In the genomic region with DNA sequence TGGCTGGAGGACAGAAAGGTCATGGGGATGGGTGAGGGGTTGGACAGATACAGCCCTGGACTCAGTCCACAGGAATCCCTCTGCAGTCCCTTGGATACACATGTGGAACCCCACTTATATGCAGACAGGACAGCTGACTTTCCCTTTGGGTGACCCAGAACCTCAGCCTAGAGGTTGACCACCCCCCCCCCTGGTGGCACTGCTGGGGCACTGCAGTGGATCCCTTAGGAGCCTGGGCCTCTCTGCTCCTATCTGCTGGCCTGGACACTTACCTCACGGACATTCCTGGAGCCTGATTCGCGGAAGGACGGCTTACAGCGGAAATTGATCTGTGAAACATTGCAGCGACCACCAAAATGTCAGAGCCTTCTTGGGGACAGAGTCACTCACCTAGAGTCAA, we compare ENCODE assay signal across 11 mouse cellular contexts. TPM values are rescaled to one million over a fixed set of nuclear protein-coding genes. Genes with fewer than 3 reads are reported as not detected.
DNase-seq lines count a peak whose midpoint lies in the region; ATAC-seq and TF ChIP-seq lines count a peak whose summit lies in the region.
"Had no signal": no experiment of that assay in that cellular context is flagged by ENCODE, and none has a peak within 500 bp of the region (broad histone marks: within the 10 kb centered on the region; RNA-seq: fewer than 3 reads in every experiment).

No protein-coding gene starts in this region.

- H3K4me1 ChIP-seq in intestine, postnatal 0 days (replicated peaks; ENCODE audit: control insufficient read depth, insufficient read depth, low read length): peaks cover 1% of the 10 kb centered on the region
- H3K4me1 ChIP-seq in intestine, embryonic 15.5 days (replicated peaks): peaks cover 24% of the 10 kb centered on the region
- H3K4me1 ChIP-seq in thymus, adult 2 months (replicated peaks; ENCODE audit: control insufficient read depth, insufficient read depth, low read length): peaks cover 30% of the 10 kb centered on the region
- H3K4me1 ChIP-seq in stomach, postnatal 0 days (replicated peaks; ENCODE audit: control insufficient read depth, insufficient read depth): no peaks in the 10 kb centered on the region

- DNase-seq in CD4-positive, CD25-positive, alpha-beta regulatory T cell, adult 2 months (ENCODE audit: low read depth, low spot score): peak; percentile 46
- DNase-seq in thymus, adult 2 months: no peak
- no peak for DNase-seq in thymus, postnatal 14 days
- peak; percentile 45 for DNase-seq in stomach, postnatal 0 days (ENCODE audit: low spot score)
- DNase-seq in embryo, embryonic 11 days: no peak
- DNase-seq: right cerebral cortex, postnatal 4 days had no signal

- peaks cover 74% of the 10 kb centered on the region for H3K36me3 ChIP-seq in intestine, postnatal 0 days (ENCODE audit: control insufficient read depth, insufficient read depth)
- H3K36me3 ChIP-seq in intestine, embryonic 15.5 days: peaks cover 38% of the 10 kb centered on the region
- peaks cover 61% of the 10 kb centered on the region for H3K36me3 ChIP-seq in thymus, adult 2 months (ENCODE audit: control insufficient read depth, insufficient read depth, low read length)
- peaks cover 12% of the 10 kb centered on the region; the same call in 1 of the 2 replicates for H3K36me3 ChIP-seq in stomach, postnatal 0 days (ENCODE audit: control insufficient read depth, insufficient read depth, low read length)

- no peaks in the 10 kb centered on the region for H3K9me3 ChIP-seq in intestine, postnatal 0 days (ENCODE audit: control insufficient read depth)
- no peaks in the 10 kb centered on the region for H3K9me3 ChIP-seq in intestine, embryonic 15.5 days
- H3K9me3 ChIP-seq in stomach, postnatal 0 days (ENCODE audit: control insufficient read depth, low read length): no peaks in the 10 kb centered on the region
- H3K9me3 ChIP-seq: hindbrain, embryonic 15.5 days; neural tube, embryonic 12.5 days had no signal

- no peak for TF ChIP-seq EP300 in stomach, postnatal 0 days (optimal IDR thresholded peaks at IDR 0.05)

- no peak for ATAC-seq in CD4-positive, CD25-positive, alpha-beta regulatory T cell, adult 4 months
- no peak for ATAC-seq in intestine, postnatal 0 days
- ATAC-seq in intestine, embryonic 15.5 days: no peak
- no peak for ATAC-seq in stomach, postnatal 0 days (ENCODE audit: low FRiP score, low TSS enrichment)

- WGBS in intestine, postnatal 0 days: 55% methylated on average over 6 of the region's 6 CpGs
- 70% methylated on average over 6 of the region's 6 CpGs for WGBS in intestine, embryonic 15.5 days
- 97% methylated on average over 6 of the region's 6 CpGs for WGBS in thymus, adult 2 months
- WGBS in stomach, postnatal 0 days: 74% methylated on average over 6 of the region's 6 CpGs

- no peak for TF ChIP-seq POLR2A in thymus, adult 2 months (IDR thresholded peaks at IDR 0.05; ENCODE audit: control insufficient read depth, extremely low read depth, insufficient read depth, low read length, poor library complexity)

- no peak overlapping the region for H3K9ac ChIP-seq in intestine, postnatal 0 days (ENCODE audit: low read depth, low read length)
- no peak overlapping the region for H3K9ac ChIP-seq in intestine, embryonic 15.5 days
- H3K9ac ChIP-seq in stomach, postnatal 0 days (ENCODE audit: low read length): no peak overlapping the region
- H3K9ac ChIP-seq: hindbrain, embryonic 15.5 days; neural tube, embryonic 12.5 days had no signal

- H3K4me3 ChIP-seq in intestine, postnatal 0 days (ENCODE audit: low read depth, low read length): no peak overlapping the region
- no peak overlapping the region for H3K4me3 ChIP-seq in intestine, embryonic 15.5 days (replicated peaks)
- no peak overlapping the region for H3K4me3 ChIP-seq in thymus, adult 2 months (ENCODE audit: control insufficient read depth, insufficient read depth, low read length)
- no peak overlapping the region for H3K4me3 ChIP-seq in stomach, postnatal 0 days (ENCODE audit: low read depth, low read length)
- H3K4me3 ChIP-seq: hindbrain, embryonic 15.5 days; neural tube, embryonic 12.5 days had no signal

- no peak overlapping the region for H3K4me2 ChIP-seq in intestine, postnatal 0 days (replicated peaks; ENCODE audit: low read depth)
- H3K4me2 ChIP-seq in intestine, embryonic 15.5 days (replicated peaks): no peak overlapping the region
- H3K4me2 ChIP-seq in stomach, postnatal 0 days (replicated peaks; ENCODE audit: low read depth): no peak overlapping the region
- H3K4me2 ChIP-seq: hindbrain, embryonic 15.5 days; neural tube, embryonic 12.5 days had no signal

- H3K27ac ChIP-seq in intestine, postnatal 0 days (ENCODE audit: low read depth, low read length): no peak overlapping the region
- H3K27ac ChIP-seq in intestine, embryonic 15.5 days: no peak overlapping the region
- no peak overlapping the region for H3K27ac ChIP-seq in thymus, adult 2 months (ENCODE audit: control insufficient read depth, insufficient read depth, low read length)
- H3K27ac ChIP-seq in stomach, postnatal 0 days (replicated peaks): no peak overlapping the region
- H3K27ac ChIP-seq: hindbrain, embryonic 15.5 days; neural tube, embryonic 12.5 days had no signal

- peak; percentile 71 for TF ChIP-seq CTCF in intestine, postnatal 0 days (IDR thresholded peaks at IDR 0.05; ENCODE audit: low read depth)
- peak; percentile 75; the same call in 1 of the 2 replicates for TF ChIP-seq CTCF in thymus, adult 2 months (IDR thresholded peaks at IDR 0.05; ENCODE audit: borderline replicate concordance, control insufficient read depth, extremely low read depth, insufficient read depth, low read length, poor library complexity)
- peak; percentile 68 for TF ChIP-seq CTCF in stomach, postnatal 0 days (IDR thresholded peaks at IDR 0.05; ENCODE audit: low read depth)

- H3K27me3 ChIP-seq in intestine, postnatal 0 days (replicated peaks; ENCODE audit: control insufficient read depth, insufficient read depth, low read length): no peaks in the 10 kb centered on the region
- no peaks in the 10 kb centered on the region for H3K27me3 ChIP-seq in intestine, embryonic 15.5 days (replicated peaks)
- H3K27me3 ChIP-seq in thymus, adult 2 months (ENCODE audit: control insufficient read depth, insufficient read depth, low read length): no peaks in the 10 kb centered on the region
- H3K27me3 ChIP-seq in stomach, postnatal 0 days (ENCODE audit: control insufficient read depth, insufficient read depth, low read length): no peaks in the 10 kb centered on the region
- H3K27me3 ChIP-seq: hindbrain, embryonic 15.5 days; neural tube, embryonic 12.5 days had no signal

RNA-seq across cellular contexts. Expression of gene Gm9821, which starts 3.1 kb away (rescaled TPM):
- under 1 TPM; 0.82 to 0.86 TPM for polyA plus RNA-seq in CD4-positive, CD25-positive, alpha-beta regulatory T cell, adult 4 months (2017; shearing (Covaris generic))
- 0.21 and 0.30 TPM in 2 replicates for polyA plus RNA-seq in intestine, postnatal 0 days (2015; fragmentation: Nextera tagmentation; extraction: Ambion mirVana)
- 0.44 and 0.73 TPM in 2 replicates for polyA plus RNA-seq in intestine, embryonic 15.5 days (2015; fragmentation: Nextera tagmentation; extraction: Ambion mirVana)
- 0.08 TPM in 1 of 2 replicates, not detected in the other for polyA plus RNA-seq in thymus, adult 2 months (2012; rRNA removed)
- 0.13 and 0.15 TPM in 2 replicates for polyA plus RNA-seq in stomach, postnatal 0 days (2015; fragmentation: Nextera tagmentation; extraction: Ambion mirVana)

RNA-seq across cellular contexts. Expression of gene Mdk, which starts 10.3 kb away (rescaled TPM):
- 1 to 10 TPM; 1.9 to 3.1 TPM for polyA plus RNA-seq in CD4-positive, CD25-positive, alpha-beta regulatory T cell, adult 4 months (2017; shearing (Covaris generic))
- polyA plus RNA-seq in intestine, postnatal 0 days (2015; fragmentation: Nextera tagmentation; extraction: Ambion mirVana): 119 and 128 TPM in 2 replicates
- polyA plus RNA-seq in intestine, embryonic 15.5 days (2015; fragmentation: Nextera tagmentation; extraction: Ambion mirVana): 534 and 652 TPM in 2 replicates
- 12.0 and 17.7 TPM in 2 replicates for polyA plus RNA-seq in thymus, adult 2 months (2012; rRNA removed)
- polyA plus RNA-seq in stomach, postnatal 0 days (2015; fragmentation: Nextera tagmentation; extraction: Ambion mirVana): 157 and 170 TPM in 2 replicates

RNA-seq across cellular contexts. Expression of gene Chrm4, which starts 15.3 kb away (rescaled TPM):
- under 1 TPM in 1 of 2 experiments, not detected in 1; 0.30 TPM for polyA plus RNA-seq in CD4-positive, CD25-positive, alpha-beta regulatory T cell, adult 4 months (2017; shearing (Covaris generic))
- polyA plus RNA-seq in intestine, postnatal 0 days (2015; fragmentation: Nextera tagmentation; extraction: Ambion mirVana): 0.24 and 0.26 TPM in 2 replicates
- 0.23 and 0.25 TPM in 2 replicates for polyA plus RNA-seq in intestine, embryonic 15.5 days (2015; fragmentation: Nextera tagmentation; extraction: Ambion mirVana)
- polyA plus RNA-seq in thymus, adult 2 months (2012; rRNA removed): 0.80 and 0.87 TPM in 2 replicates
- polyA plus RNA-seq in stomach, postnatal 0 days (2015; fragmentation: Nextera tagmentation; extraction: Ambion mirVana): 0.08 and 0.16 TPM in 2 replicates

RNA-seq across cellular contexts. Expression of gene Dgkz, which starts 33.3 kb away (rescaled TPM):
- 100 to 1,000 TPM; 131 to 138 TPM for polyA plus RNA-seq in CD4-positive, CD25-positive, alpha-beta regulatory T cell, adult 4 months (2017; shearing (Covaris generic))
- polyA plus RNA-seq in intestine, postnatal 0 days (2015; fragmentation: Nextera tagmentation; extraction: Ambion mirVana): 53.2 and 56.8 TPM in 2 replicates
- polyA plus RNA-seq in intestine, embryonic 15.5 days (2015; fragmentation: Nextera tagmentation; extraction: Ambion mirVana): 60.3 and 76.1 TPM in 2 replicates
- polyA plus RNA-seq in thymus, adult 2 months (2012; rRNA removed): 1,103 and 1,229 TPM in 2 replicates
- 18.6 and 23.2 TPM in 2 replicates for polyA plus RNA-seq in stomach, postnatal 0 days (2015; fragmentation: Nextera tagmentation; extraction: Ambion mirVana)

Comparison
In these comparisons a context has a peak if more than half of its experiments do, and no peak if none do; other contexts are left out.
1. DNase-seq: peak in CD4-positive, CD25-positive, alpha-beta regulatory T cell, adult 2 months (single experiment) and stomach, postnatal 0 days (single experiment); none in thymus, adult 2 months (single experiment), thymus, postnatal 14 days (single experiment) and embryo, embryonic 11 days (single experiment).
2. Peak in every context shown above with its lines, with median percentiles within 50 percentile points of each other: CTCF ChIP-seq.